Mouse (Mus musculus): ENCODE results near the gene Pax8. TPM values are rescaled to one million over a fixed set of nuclear protein-coding genes. Genes with fewer than 3 reads are reported as not detected.
A peak's percentile ranks its signal among the peaks of the same experiment; 100 is the strongest.

Gene Pax8
- total and polyA plus RNA-seq, 3 experiments, result 0.17 to 0.60 TPM; not detected in 1

- no peak overlapping the region for H3K4me3 ChIP-seq (replicated peaks in 1 of 3; ENCODE audit: low read depth in 2 of 3, low read length in 2 of 3, poor library complexity in 1 of 3)
- TF ChIP-seq CHD2 (IDR thresholded peaks at IDR 0.05; ENCODE audit: low read length) (no peak), SMC3 (IDR thresholded peaks at IDR 0.05; ENCODE audit: low read depth, low read length) (peak; percentile 72), RAD21 (IDR thresholded peaks at IDR 0.05; ENCODE audit: low read depth, low read length) (peak; percentile 59), CTCF (conservative IDR thresholded peaks at IDR 0.05 in 1 of 2, IDR thresholded peaks at IDR 0.05 in 1 of 2; ENCODE audit: low read depth in 2 of 2, low read length in 2 of 2) (peak; percentile 18 to 71; a peak in 3 of 4 replicates), PAX5 (IDR thresholded peaks at IDR 0.05; ENCODE audit: low read length) (no peak), ETS1 (conservative IDR thresholded peaks at IDR 0.05; ENCODE audit: low read depth, low read length) (no peak), ELF1 (IDR thresholded peaks at IDR 0.05; ENCODE audit: low read depth, low read length) (0 out of 2 replicates have a peak, but pooled peaks have one; percentile 18)
- H3K36me3 ChIP-seq (replicated peaks in 1 of 2; ENCODE audit: control insufficient read depth in 1 of 2, insufficient read depth in 1 of 2, low read length in 1 of 2), result peaks cover 82 to 100% of the 10 kb centered on the region in 2 experiments
- in situ Hi-C loops (cut with MboI; ENCODE audit: low pct_ligation_motif_present, low pct_unique_long_range_greater_than_20kb, low sequenced_read_pairs), result loop anchor here (10.0 to 25.0 kb wide), 2 partner anchors 159 to 357 kb away; partner anchors contain the start of gene Cacna1b
- 0 out of 2 replicates have a peak overlapping the region, but pooled peaks have one; percentile 4 for H3K27ac ChIP-seq (ENCODE audit: insufficient read depth, low read depth)
- dilution Hi-C loops (cut with MboI; ENCODE audit: extremely low pct_ligation_motif_present, extremely low pct_unique_long_range_greater_than_20kb, low sequenced_read_pairs), result no loop called here
- peak; percentile 35 for DNase-seq (ENCODE audit: extremely low read depth)
- no peaks in the 10 kb centered on the region for H3K79me2 ChIP-seq (replicated peaks; ENCODE audit: control insufficient read depth, extremely low read depth, insufficient read depth, poor library complexity, severe bottlenecking)
- no peak overlapping the region for H3K4me2 ChIP-seq (ENCODE audit: insufficient read depth, low read depth, poor library complexity, severe bottlenecking)
- no peak overlapping the region for H3K9ac ChIP-seq (ENCODE audit: insufficient read depth, low read depth)
- H3K27me3 ChIP-seq (replicated peaks), result no peaks in the 10 kb centered on the region
- no peaks in the 10 kb centered on the region for H3K4me1 ChIP-seq (ENCODE audit: control insufficient read depth in 1 of 2, insufficient read depth in 2 of 2)
- H3K9me3 ChIP-seq (replicated peaks; ENCODE audit: low read length), result no peaks in the 10 kb centered on the region
Observed at GRCm38 (mm10) chr2:24405345-24406012, 69.9 kb downstream of the Pax8 start.

- Histone ChIP-seq H3K4me1 (ENCODE audit: control insufficient read depth in 1 of 2, insufficient read depth in 2 of 2) (no peaks in the 10 kb centered on the region), H3K27ac (ENCODE audit: insufficient read depth, low read depth) (no peak overlapping the region), H3K4me3 (replicated peaks in 1 of 3; ENCODE audit: low read depth in 2 of 3, low read length in 2 of 3, poor library complexity in 1 of 3) (no peak overlapping the region), H3K79me2 (replicated peaks; ENCODE audit: control insufficient read depth, extremely low read depth, insufficient read depth, poor library complexity, severe bottlenecking) (no peaks in the 10 kb centered on the region; the same call in 1 of the 2 replicates), H3K9me3 (replicated peaks; ENCODE audit: low read length) (no peaks in the 10 kb centered on the region), H3K27me3 (replicated peaks) (no peaks in the 10 kb centered on the region), H3K36me3 (replicated peaks in 1 of 2; ENCODE audit: control insufficient read depth in 1 of 2, insufficient read depth in 1 of 2, low read length in 1 of 2) (peaks cover 90 to 98% of the 10 kb centered on the region in 2 experiments), H3K9ac (ENCODE audit: insufficient read depth, low read depth) (no peak overlapping the region), H3K4me2 (ENCODE audit: insufficient read depth, low read depth, poor library complexity, severe bottlenecking) (no peak overlapping the region)
- no peak for DNase-seq (ENCODE audit: extremely low read depth)
- in situ Hi-C loops (cut with MboI; ENCODE audit: low pct_ligation_motif_present, low pct_unique_long_range_greater_than_20kb, low sequenced_read_pairs) (loop anchor here (10.0 to 25.0 kb wide), 2 partner anchors 164 to 362 kb away; partner anchors contain the start of gene Cacna1b), dilution Hi-C loops (cut with MboI; ENCODE audit: extremely low pct_ligation_motif_present, extremely low pct_unique_long_range_greater_than_20kb, low sequenced_read_pairs) (no loop called here)
- TF ChIP-seq JUND (conservative IDR thresholded peaks at IDR 0.05; ENCODE audit: low read depth, low read length) (no peak), POLR2AphosphoS2 (IDR thresholded peaks at IDR 0.05; ENCODE audit: low read depth, low read length) (0 out of 2 replicates have a peak, but pooled peaks have one; percentile 26)
Observed at GRCm38 (mm10) chr2:24400711-24401110, 74.7 kb downstream of the Pax8 start.

GRCm38 (mm10) chr2:24397115-24397514, 78.3 kb downstream of the Pax8 start:
- Histone ChIP-seq H3K4me1 (ENCODE audit: control insufficient read depth in 1 of 2, insufficient read depth in 2 of 2) (peaks cover 0 to 15% of the 10 kb centered on the region in 2 experiments; a peak in 2 of 4 replicates), H3K79me2 (replicated peaks; ENCODE audit: control insufficient read depth, extremely low read depth, insufficient read depth, poor library complexity, severe bottlenecking) (peaks cover 27% of the 10 kb centered on the region), H3K9ac (ENCODE audit: insufficient read depth, low read depth) (no peak overlapping the region), H3K36me3 (replicated peaks in 1 of 2; ENCODE audit: control insufficient read depth in 1 of 2, insufficient read depth in 1 of 2, low read length in 1 of 2) (peaks cover 88 to 97% of the 10 kb centered on the region in 2 experiments), H3K9me3 (replicated peaks; ENCODE audit: low read length) (no peaks in the 10 kb centered on the region), H3K4me3 (replicated peaks in 1 of 3; ENCODE audit: low read depth in 2 of 3, low read length in 2 of 3, poor library complexity in 1 of 3) (no peak overlapping the region), H3K27me3 (replicated peaks) (no peaks in the 10 kb centered on the region), H3K4me2 (ENCODE audit: insufficient read depth, low read depth, poor library complexity, severe bottlenecking) (no peak overlapping the region), H3K27ac (ENCODE audit: insufficient read depth, low read depth) (no peak overlapping the region)
- dilution Hi-C loops (cut with MboI; ENCODE audit: extremely low pct_ligation_motif_present, extremely low pct_unique_long_range_greater_than_20kb, low sequenced_read_pairs) (no loop called here), in situ Hi-C loops (cut with MboI; ENCODE audit: low pct_ligation_motif_present, low pct_unique_long_range_greater_than_20kb, low sequenced_read_pairs) (no loop called here)
- DNase-seq (ENCODE audit: extremely low read depth), result no peak
- TF ChIP-seq CTCF (conservative IDR thresholded peaks at IDR 0.05 in 1 of 2, IDR thresholded peaks at IDR 0.05 in 1 of 2; ENCODE audit: low read depth in 2 of 2, low read length in 2 of 2) (peak in 1 of 2 experiments; percentile 34; a peak in 1 of 4 replicates), NELFE (IDR thresholded peaks at IDR 0.05; ENCODE audit: low read depth, low read length) (no peak), MXI1 (IDR thresholded peaks at IDR 0.05; ENCODE audit: low read depth, low read length) (no peak), ETS1 (conservative IDR thresholded peaks at IDR 0.05; ENCODE audit: low read depth, low read length) (no peak)
